Mouse (Mus musculus) spleen, adult 2 months (tissue): Measurements from ENCODE around the gene Cerk. TPM values are rescaled to one million over a fixed set of nuclear protein-coding genes. Genes with fewer than 3 reads are reported as not detected.
A peak's percentile ranks its signal among the peaks of the same experiment; 100 is the strongest.

ENCODE experiments used
- DNase-seq, 2 experiments: peaks; one replicate each; pipeline versions ENCODE4 v3.0.0 to v3.0.0-alpha.2; 2012 to 2021; ENCODE audit warnings: low spot score in 2 of 2, low read depth in 1 of 2
- H3K27ac ChIP-seq: fragments of 200-500 bp; 2 replicates; pipeline ENCODE4 v1.5.1; 2012; ENCODE audit warnings: low read length, inconsistent platforms; ENCODE audit not compliant: insufficient read depth
- H3K27me3 ChIP-seq: fragments of 200-500 bp; 2 replicates; pipeline ENCODE4 v1.6.1; 2012; ENCODE audit warnings: mild to moderate bottlenecking, moderate library complexity, low read length, inconsistent platforms; ENCODE audit not compliant: control insufficient read depth, insufficient read depth
- H3K36me3 ChIP-seq: fragments of 200-500 bp; 2 replicates; pipeline ENCODE4 v1.6.1; 2012; ENCODE audit warnings: mild to moderate bottlenecking, low read length, inconsistent platforms; ENCODE audit not compliant: control insufficient read depth, insufficient read depth
- H3K4me1 ChIP-seq: fragments of 200-500 bp; 2 replicates; pipeline ENCODE4 v1.6.1; 2011; ENCODE audit warnings: inconsistent platforms; ENCODE audit not compliant: control insufficient read depth, insufficient read depth, insufficient read length
- H3K4me3 ChIP-seq: fragments of 200-500 bp; 2 replicates; pipeline ENCODE4 v1.5.1; 2011; ENCODE audit warnings: mild to moderate bottlenecking, inconsistent platforms; ENCODE audit not compliant: insufficient read depth, insufficient read length; ENCODE audit errors: extremely low read depth
- CTCF ChIP-seq: fragments of 200-500 bp; IDR thresholded peaks from 2 replicates; pipeline ENCODE4 v1.5.1; 2011; ENCODE audit warnings: mild to moderate bottlenecking, inconsistent platforms; ENCODE audit not compliant: insufficient read depth, insufficient read length, insufficient replicate concordance; ENCODE audit errors: extremely low read depth
- POLR2A ChIP-seq: fragments of 200-500 bp; IDR thresholded peaks from 2 replicates; pipeline ENCODE4 v1.6.1; 2011; ENCODE audit warnings: low read depth, low read length, inconsistent platforms
- WGBS: fragments of 180-500 bp; shearing (Covaris S2); methylation state at CpG from one replicate; pipeline ENCODE4 v1.1.7; 2018; 5-methylcytosine and 5-hydroxymethylcytosine counted together
- polyA plus RNA-seq: library from polyadenylated mRNA; depleted of rRNA; stranded (reverse); fragments of >200 nt; gene quantifications from 2 replicates; pipeline ENCODE4 v1.2.3, GENCODE M21; 2012

Gene Cerk
- polyA plus RNA-seq, 1 experiment, result 64.4 TPM

DNA sequence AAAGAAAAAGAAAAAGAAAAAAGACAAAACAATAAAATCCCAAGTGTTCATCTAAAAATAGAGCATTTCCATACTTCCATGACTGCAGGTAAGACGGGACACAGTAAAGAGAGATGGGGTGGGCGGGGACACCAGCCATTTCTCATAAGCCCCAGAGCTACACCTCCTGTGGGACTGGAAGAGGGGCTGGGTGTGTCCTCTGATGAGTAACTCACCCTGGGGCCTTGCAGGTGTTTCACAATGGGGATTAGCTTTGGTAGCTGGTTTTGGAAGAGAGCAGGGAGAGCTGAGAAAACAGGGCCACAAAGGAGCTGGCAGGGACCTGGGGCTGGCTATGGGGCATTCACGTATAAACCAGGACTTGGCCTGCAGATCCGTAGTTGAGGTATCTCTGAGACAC lies 35.3 kb downstream of the Cerk start:
- Histone ChIP-seq H3K36me3 (peaks cover 62% of the 10 kb centered on the region), H3K27ac (no peak overlapping the region), H3K27me3 (no peaks in the 10 kb centered on the region), H3K4me1 (no peaks in the 10 kb centered on the region), H3K4me3 (no peak overlapping the region)
- no peak for DNase-seq
- WGBS, result 93% methylated on average over 4 of the region's 4 CpGs
- TF ChIP-seq POLR2A, result no peak
- no peak for TF ChIP-seq CTCF

- Histone ChIP-seq H3K36me3 (peaks cover 68% of the 10 kb centered on the region), H3K27ac (no peak overlapping the region)
These were observed 39.0 kb downstream of the Cerk start for GRCm38 (mm10) chr15:86146922-86147321.

DNA sequence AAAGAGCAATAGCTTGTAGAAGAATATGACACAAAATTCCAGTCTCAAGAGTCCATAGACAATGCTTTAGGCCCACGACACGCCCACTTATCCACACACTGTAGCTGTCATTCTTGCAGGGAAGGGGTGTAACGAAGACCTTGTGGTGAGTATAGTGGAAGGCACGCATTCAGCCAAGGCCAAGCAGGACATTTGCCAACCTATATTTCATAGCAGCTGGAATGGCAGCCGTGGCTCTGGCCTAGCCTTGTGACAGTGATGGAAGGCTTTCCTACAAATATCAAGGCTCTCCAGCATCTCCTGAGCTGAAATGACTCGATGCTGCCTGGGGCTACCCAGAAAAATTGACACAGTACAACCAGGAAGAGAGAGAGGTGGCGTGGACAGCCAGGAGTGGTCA lies 40.9 kb downstream of the Cerk start:
- H3K27ac ChIP-seq, result no peak overlapping the region
- no peak for DNase-seq
- H3K4me1 ChIP-seq, result no peaks in the 10 kb centered on the region
- WGBS, result 91% methylated on average over 7 of the region's 7 CpGs
- no peak for TF ChIP-seq POLR2A
- peaks cover 70% of the 10 kb centered on the region for H3K36me3 ChIP-seq
- no peaks in the 10 kb centered on the region for H3K27me3 ChIP-seq
- H3K4me3 ChIP-seq, result no peak overlapping the region

More at GRCm38 (mm10) chr15:86146922-86147321, 39.0 kb downstream of the Cerk start:
- Histone ChIP-seq H3K4me3 (no peak overlapping the region), H3K27me3 (no peaks in the 10 kb centered on the region), H3K4me1 (no peaks in the 10 kb centered on the region)
- 92% methylated on average over 8 of the region's 8 CpGs for WGBS
- DNase-seq, result no peak
- TF ChIP-seq CTCF, result no peak

DNA sequence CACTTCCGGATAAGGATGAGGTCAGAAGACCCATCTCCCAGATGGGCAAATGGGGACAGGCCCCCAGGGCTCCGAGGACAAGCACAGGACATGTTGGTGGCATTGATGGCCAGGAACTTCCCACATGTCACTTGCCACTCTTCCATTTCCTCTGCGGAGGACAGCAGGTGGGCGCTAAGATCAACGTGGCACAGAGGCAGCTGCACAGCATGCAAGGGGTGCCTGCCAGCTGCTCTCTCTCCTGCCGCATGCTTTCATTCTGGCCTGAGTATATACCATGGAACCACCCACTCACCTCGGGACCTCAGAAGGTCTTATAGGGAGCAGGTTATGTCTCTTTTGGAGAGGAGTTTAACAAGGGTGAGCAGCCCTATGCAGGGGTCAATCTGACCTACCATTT lies 41.4 kb downstream of the Cerk start:
- H3K36me3 ChIP-seq, result peaks cover 69% of the 10 kb centered on the region
- H3K4me1 ChIP-seq, result no peaks in the 10 kb centered on the region
- WGBS, result 81% methylated on average over 7 of the region's 7 CpGs
- H3K4me3 ChIP-seq, result no peak overlapping the region
- no peak overlapping the region for H3K27ac ChIP-seq
- H3K27me3 ChIP-seq, result no peaks in the 10 kb centered on the region
- DNase-seq, result no peak
- TF ChIP-seq CTCF, result no peak

DNA sequence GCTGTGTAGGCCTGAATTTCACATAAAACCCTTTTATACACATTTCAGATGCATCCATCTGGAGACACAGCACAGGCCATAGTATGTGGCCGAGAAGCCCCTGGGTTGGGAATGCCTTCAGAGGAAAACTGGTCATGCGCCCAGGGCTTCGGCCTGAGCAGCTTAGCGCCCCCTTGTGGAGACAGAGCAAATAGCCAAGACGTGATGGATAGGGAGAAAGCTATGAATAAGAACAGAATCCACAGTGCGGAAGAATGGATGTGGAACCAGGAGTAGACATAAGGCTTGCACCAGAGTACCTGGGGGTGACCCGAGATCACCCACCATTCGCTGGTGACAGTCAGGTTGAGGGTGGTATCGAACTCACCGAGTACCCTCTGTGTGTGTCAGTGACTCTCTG lies 45.6 kb downstream of the Cerk start:
- Histone ChIP-seq H3K4me1 (no peaks in the 10 kb centered on the region), H3K4me3 (no peak overlapping the region), H3K27ac (no peak overlapping the region), H3K27me3 (no peaks in the 10 kb centered on the region), H3K36me3 (peaks cover 45% of the 10 kb centered on the region)
- peak in 1 of 2 experiments; percentile 37 for DNase-seq
- TF ChIP-seq POLR2A, result no peak
- TF ChIP-seq CTCF, result peak; percentile 79
- WGBS, result 59% methylated on average over 10 of the region's 10 CpGs

DNA sequence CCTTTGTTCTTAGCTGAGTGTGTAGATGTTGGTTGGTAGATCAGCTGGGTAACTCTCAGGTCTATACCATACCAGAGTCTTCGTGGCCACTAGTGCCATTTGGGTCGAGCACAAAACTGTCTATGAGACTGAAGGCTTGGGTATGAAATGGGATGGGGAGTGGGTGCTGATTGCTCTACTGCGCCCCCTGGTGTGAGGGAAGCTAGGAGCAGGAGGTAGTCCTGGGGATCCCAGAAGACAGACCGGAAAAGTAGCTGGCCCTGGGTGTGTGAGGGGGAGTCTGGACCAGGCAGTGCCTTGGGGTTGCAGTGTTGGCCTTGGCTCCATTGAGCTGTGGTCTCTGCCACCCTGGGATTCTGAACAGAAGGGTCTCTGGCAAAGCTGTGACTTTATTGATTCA lies 48.3 kb downstream of the Cerk start:
- Histone ChIP-seq H3K4me1 (no peaks in the 10 kb centered on the region), H3K4me3 (no peak overlapping the region), H3K36me3 (peaks cover 36% of the 10 kb centered on the region), H3K27ac (no peak overlapping the region), H3K27me3 (no peaks in the 10 kb centered on the region)
- TF ChIP-seq POLR2A, result no peak
- peak; percentile 49; the same call in 1 of the 2 replicates for TF ChIP-seq CTCF
- WGBS, result 62% methylated on average over 4 of the region's 4 CpGs
- peak in 1 of 2 experiments; percentile 59 for DNase-seq

- Histone ChIP-seq H3K27me3 (no peaks in the 10 kb centered on the region), H3K4me3 (no peak overlapping the region), H3K27ac (no peak overlapping the region), H3K4me1 (no peaks in the 10 kb centered on the region), H3K36me3 (peaks cover 35% of the 10 kb centered on the region)
- peak; percentile 37 to 72 for DNase-seq
- WGBS, result 53% methylated on average over 18 of the region's 18 CpGs
- TF ChIP-seq CTCF (peak; percentile 79; the same call in 1 of the 2 replicates), POLR2A (no peak)
These were observed 50.8 kb downstream of the Cerk start for GRCm38 (mm10) chr15:86134941-86135783.
